Comparison of ENCODE assay signal across 8 mouse cellular contexts in genomic region chr2:152739031-152739841, GRCm38 (mm10). TPM values are rescaled to one million over a fixed set of nuclear protein-coding genes. Genes with fewer than 3 reads are reported as not detected.
DNase-seq lines count a peak whose midpoint lies in the region; ATAC-seq and TF ChIP-seq lines count a peak whose summit lies in the region.

No protein-coding gene starts in this region.

- ATAC-seq in hindbrain, embryonic 16.5 days = peak; percentile 40
- peak; percentile 58 for ATAC-seq in liver, embryonic 11.5 days (replicated peaks; ENCODE audit: low FRiP score)
- ATAC-seq in midbrain, postnatal 0 days (ENCODE audit: low FRiP score) = 0 out of 2 replicates have a peak, but pooled peaks have one; percentile 2

- H3K9me3 ChIP-seq in hindbrain, embryonic 16.5 days (ENCODE audit: control insufficient read depth, low read length) = no peaks in the 10 kb centered on the region
- no peaks in the 10 kb centered on the region for H3K9me3 ChIP-seq in liver, embryonic 11.5 days (ENCODE audit: control insufficient read depth, low read length)
- no peaks in the 10 kb centered on the region for H3K9me3 ChIP-seq in midbrain, postnatal 0 days (ENCODE audit: low read length)

- peak; percentile 46 to 51 for DNase-seq in layer of hippocampus, postnatal 10 days (ENCODE audit: low spot score in 2 of 2)
- DNase-seq in layer of hippocampus, adult 11-12 months (ENCODE audit: low spot score) = no peak
- peak; percentile 40 to 67 for DNase-seq in gastrocnemius, adult 8-10 months (ENCODE audit: low spot score in 2 of 2)
- DNase-seq in liver, embryonic 11.5 days (ENCODE audit: low spot score) = peak; percentile 81
- DNase-seq in midbrain, postnatal 0 days (ENCODE audit: low spot score) = peak; percentile 56
- peak; percentile 41 to 60 for DNase-seq in thymus, postnatal 36 days

- H3K4me1 ChIP-seq in brown adipose tissue, adult 24 weeks (ENCODE audit: control insufficient read depth, insufficient read depth, insufficient read length, low read length) = peaks cover 12% of the 10 kb centered on the region
- H3K4me1 ChIP-seq in hindbrain, embryonic 16.5 days (ENCODE audit: control insufficient read depth, insufficient read depth, low read depth, low read length) = peaks cover 28% of the 10 kb centered on the region
- peaks cover 66% of the 10 kb centered on the region for H3K4me1 ChIP-seq in liver, embryonic 11.5 days (replicated peaks; ENCODE audit: control insufficient read depth, insufficient read depth, low read length)
- peaks cover 3% of the 10 kb centered on the region; the same call in 1 of the 2 replicates for H3K4me1 ChIP-seq in midbrain, postnatal 0 days (ENCODE audit: insufficient read depth, low read length)

- WGBS in hindbrain, embryonic 16.5 days = 2% methylated on average over 32 of the region's 36 CpGs
- WGBS in liver, embryonic 11.5 days = 2% methylated on average over 32 of the region's 36 CpGs
- WGBS in midbrain, postnatal 0 days = 2% methylated on average over 31 of the region's 36 CpGs

- peak overlapping the region; percentile 100 for H3K27ac ChIP-seq in brown adipose tissue, adult 24 weeks (replicated peaks; ENCODE audit: low read depth, low read length)
- peak overlapping the region; percentile 71; the same call in 1 of the 2 replicates for H3K27ac ChIP-seq in hindbrain, embryonic 16.5 days (ENCODE audit: low read depth, low read length)
- peak overlapping the region; percentile 93 for H3K27ac ChIP-seq in liver, embryonic 11.5 days (ENCODE audit: low read depth, low read length)
- peak overlapping the region; percentile 8; the same call in 1 of the 2 replicates for H3K27ac ChIP-seq in midbrain, postnatal 0 days (ENCODE audit: low read depth, low read length)

- TF ChIP-seq CTCF in midbrain, postnatal 0 days (IDR thresholded peaks at IDR 0.05) = no peak

- H3K4me2 ChIP-seq in hindbrain, embryonic 16.5 days (ENCODE audit: low read length) = peak overlapping the region; percentile 91
- H3K4me2 ChIP-seq in liver, embryonic 11.5 days = peak overlapping the region; percentile 95
- peak overlapping the region; percentile 79 for H3K4me2 ChIP-seq in midbrain, postnatal 0 days (ENCODE audit: low read depth, low read length, poor library complexity, severe bottlenecking)

- peak overlapping the region; percentile 72 for H3K9ac ChIP-seq in hindbrain, embryonic 16.5 days (ENCODE audit: low read depth, low read length)
- H3K9ac ChIP-seq in liver, embryonic 11.5 days (ENCODE audit: low read depth, low read length) = peak overlapping the region; percentile 71
- peak overlapping the region; percentile 60 for H3K9ac ChIP-seq in midbrain, postnatal 0 days (replicated peaks; ENCODE audit: low read length, poor library complexity, severe bottlenecking)

- peak overlapping the region; percentile 82 for H3K4me3 ChIP-seq in brown adipose tissue, adult 24 weeks (ENCODE audit: insufficient read depth, low read depth, low read length)
- peak overlapping the region; percentile 47 for H3K4me3 ChIP-seq in hindbrain, embryonic 16.5 days (ENCODE audit: low read length)
- H3K4me3 ChIP-seq in liver, embryonic 11.5 days (ENCODE audit: low read depth, low read length) = peak overlapping the region; percentile 78
- H3K4me3 ChIP-seq in midbrain, postnatal 0 days (ENCODE audit: low read depth, low read length) = peak overlapping the region; percentile 41

- no peaks in the 10 kb centered on the region; the same call in 1 of the 2 replicates for H3K27me3 ChIP-seq in hindbrain, embryonic 16.5 days (replicated peaks; ENCODE audit: control insufficient read depth, insufficient read depth, low read length)
- no peaks in the 10 kb centered on the region for H3K27me3 ChIP-seq in liver, embryonic 11.5 days (replicated peaks; ENCODE audit: control insufficient read depth, insufficient read depth, low read length)
- H3K27me3 ChIP-seq in midbrain, postnatal 0 days (ENCODE audit: insufficient read depth, low read length) = no peaks in the 10 kb centered on the region

- no peaks in the 10 kb centered on the region for H3K36me3 ChIP-seq in hindbrain, embryonic 16.5 days (ENCODE audit: control insufficient read depth, insufficient read depth, low read length)
- no peaks in the 10 kb centered on the region for H3K36me3 ChIP-seq in liver, embryonic 11.5 days (ENCODE audit: control insufficient read depth, insufficient read depth, low read length)
- H3K36me3 ChIP-seq in midbrain, postnatal 0 days (ENCODE audit: insufficient read depth, low read length) = no peaks in the 10 kb centered on the region

RNA-seq across cellular contexts. Expression of gene Id1, which starts 3.2 kb away (rescaled TPM):
- total RNA-seq in layer of hippocampus, postnatal 10 days (2021) = 10 to 100 TPM; 29.0 to 31.2 TPM
- 48.0 and 59.8 TPM in 2 replicates for polyA plus RNA-seq in brown adipose tissue, adult 24 weeks (2012; ENCODE audit: insufficient read depth, insufficient read length, missing spikeins)
- total RNA-seq in gastrocnemius, adult 8-10 months (2022) = 10 to 100 TPM in 1 of 4 experiments, 1 to 10 TPM in 3; 6.7 to 16.6 (median 8.4) TPM
- polyA plus RNA-seq in hindbrain, embryonic 16.5 days (2015; fragmentation: Nextera tagmentation; extraction: Ambion mirVana) = 56.8 and 68.4 TPM in 2 replicates
- polyA plus RNA-seq in liver, embryonic 11.5 days (2014; fragmentation: Nextera tagmentation; extraction: Ambion mirVana) = 52.7 and 56.3 TPM in 2 replicates
- total RNA-seq in midbrain, postnatal 0 days (2014; rRNA removed) = 69.6 and 71.7 TPM in 2 replicates
- 52.6 and 58.3 TPM in 2 replicates for polyA plus RNA-seq in midbrain, postnatal 0 days (2015; fragmentation: Nextera tagmentation; extraction: Ambion mirVana)

RNA-seq across cellular contexts. Expression of gene Cox4i2, which starts 14.7 kb away (rescaled TPM):
- total RNA-seq in layer of hippocampus, postnatal 10 days (2021) = 1 to 10 TPM; 2.1 to 2.5 TPM
- 6.3 and 8.7 TPM in 2 replicates for polyA plus RNA-seq in brown adipose tissue, adult 24 weeks (2012; ENCODE audit: insufficient read depth, insufficient read length, missing spikeins)
- total RNA-seq in gastrocnemius, adult 8-10 months (2022) = 1 to 10 TPM; 1.4 to 3.1 (median 2.0) TPM
- 6.7 and 7.0 TPM in 2 replicates for polyA plus RNA-seq in hindbrain, embryonic 16.5 days (2015; fragmentation: Nextera tagmentation; extraction: Ambion mirVana)
- polyA plus RNA-seq in liver, embryonic 11.5 days (2014; fragmentation: Nextera tagmentation; extraction: Ambion mirVana) = 6.7 and 8.5 TPM in 2 replicates
- total RNA-seq in midbrain, postnatal 0 days (2014; rRNA removed) = 2.0 and 6.8 TPM in 2 replicates
- 3.3 and 4.5 TPM in 2 replicates for polyA plus RNA-seq in midbrain, postnatal 0 days (2015; fragmentation: Nextera tagmentation; extraction: Ambion mirVana)

RNA-seq across cellular contexts. Expression of gene Mcts2, which starts 52.4 kb away (rescaled TPM):
- 10 to 100 TPM; 25.3 to 25.7 TPM for total RNA-seq in layer of hippocampus, postnatal 10 days (2021)
- 42.0 and 42.5 TPM in 2 replicates for polyA plus RNA-seq in brown adipose tissue, adult 24 weeks (2012; ENCODE audit: insufficient read depth, insufficient read length, missing spikeins)
- 10 to 100 TPM; 10.2 to 12.8 (median 11.9) TPM for total RNA-seq in gastrocnemius, adult 8-10 months (2022)
- 32.2 and 36.7 TPM in 2 replicates for polyA plus RNA-seq in hindbrain, embryonic 16.5 days (2015; fragmentation: Nextera tagmentation; extraction: Ambion mirVana)
- 31.5 and 37.1 TPM in 2 replicates for polyA plus RNA-seq in liver, embryonic 11.5 days (2014; fragmentation: Nextera tagmentation; extraction: Ambion mirVana)
- 14.5 and 21.8 TPM in 2 replicates for total RNA-seq in midbrain, postnatal 0 days (2014; rRNA removed)
- polyA plus RNA-seq in midbrain, postnatal 0 days (2015; fragmentation: Nextera tagmentation; extraction: Ambion mirVana) = 28.0 and 28.1 TPM in 2 replicates

Comparison
In these comparisons a context has a peak if more than half of its experiments do, and no peak if none do; other contexts are left out.
1. H3K27ac ChIP-seq: peak in every context shown above with its lines; median percentile 100 in brown adipose tissue, adult 24 weeks; 93 in liver, embryonic 11.5 days; 71 in hindbrain, embryonic 16.5 days; 8 in midbrain, postnatal 0 days.
2. ATAC-seq: peak in every context shown above with its lines; median percentile 58 in liver, embryonic 11.5 days; 40 in hindbrain, embryonic 16.5 days; 2 in midbrain, postnatal 0 days.